Mouse (Mus musculus): ENCODE results near the gene Mroh2a. TPM values are rescaled to one million over a fixed set of nuclear protein-coding genes. Genes with fewer than 3 reads are reported as not detected.

The Mroh2a gene
- total and polyA plus RNA-seq, 3 experiments, result 0.06 to 0.13 TPM; not detected in 1

- no peaks in the 10 kb centered on the region for H3K27me3 ChIP-seq (ENCODE audit: control insufficient read depth, insufficient read depth, low read length)
- H3K4me3 ChIP-seq, result no peak overlapping the region
- peak in 1 of 2 experiments; percentile 24 for DNase-seq
- H3K79me2 ChIP-seq (replicated peaks; ENCODE audit: control insufficient read depth, insufficient read depth, low read length), result peaks cover 2% of the 10 kb centered on the region; the same call in 1 of the 2 replicates
- no peak for TF ChIP-seq CTCF (IDR thresholded peaks at IDR 0.05)
- TF ChIP-seq POLR2A (IDR thresholded peaks at IDR 0.05; ENCODE audit: insufficient read depth, low read depth, low read length), result no peak
- TF ChIP-seq EP300 (IDR thresholded peaks at IDR 0.05; ENCODE audit: insufficient read depth, low read depth, low read length), result no peak
- H3K4me1 ChIP-seq (ENCODE audit: control insufficient read depth, insufficient read depth, low read length), result peaks cover 7% of the 10 kb centered on the region
- no peak overlapping the region for H3K9ac ChIP-seq (ENCODE audit: low read depth, low read length)
- H3K27ac ChIP-seq, result no peak overlapping the region
- WGBS, result 63% methylated on average over 15 of the region's 15 CpGs
- intact Hi-C loops (cut with DNase I), result loop anchor here (10.0 kb wide), 1 partner anchor 275 kb away; the partner anchor contains the start of gene Usp40
- peaks cover 7% of the 10 kb centered on the region; the same call in 1 of the 2 replicates for H3K36me3 ChIP-seq (ENCODE audit: control insufficient read depth, insufficient read depth, low read length)
These were observed 53.4 kb downstream of the Mroh2a start for GRCm38 (mm10) chr1:88280006-88280690.

- no peaks in the 10 kb centered on the region for H3K27me3 ChIP-seq (ENCODE audit: control insufficient read depth, insufficient read depth, low read length)
- no peak overlapping the region for H3K4me3 ChIP-seq
- H3K27ac ChIP-seq, result no peak overlapping the region
- no peak for DNase-seq
- WGBS, result 51% methylated on average over 3 of the region's 3 CpGs
- H3K9ac ChIP-seq (ENCODE audit: low read depth, low read length), result no peak overlapping the region
- no peaks in the 10 kb centered on the region for H3K36me3 ChIP-seq (ENCODE audit: control insufficient read depth, insufficient read depth, low read length)
- TF ChIP-seq CTCF (IDR thresholded peaks at IDR 0.05) (no peak), EP300 (IDR thresholded peaks at IDR 0.05; ENCODE audit: insufficient read depth, low read depth, low read length) (no peak), POLR2A (IDR thresholded peaks at IDR 0.05; ENCODE audit: insufficient read depth, low read depth, low read length) (no peak)
- no peaks in the 10 kb centered on the region for H3K79me2 ChIP-seq (replicated peaks; ENCODE audit: control insufficient read depth, insufficient read depth, low read length)
- intact Hi-C loops (cut with DNase I), result loop anchor here (10.0 kb wide), 1 partner anchor 278 kb away; the partner anchor contains the start of gene Usp40
- no peaks in the 10 kb centered on the region for H3K4me1 ChIP-seq (ENCODE audit: control insufficient read depth, insufficient read depth, low read length)
These were observed 55.5 kb downstream of the Mroh2a start for GRCm38 (mm10) chr1:88282301-88282700.

- Histone ChIP-seq H3K9ac (ENCODE audit: low read depth, low read length) (no peak overlapping the region), H3K79me2 (replicated peaks; ENCODE audit: control insufficient read depth, insufficient read depth, low read length) (no peaks in the 10 kb centered on the region), H3K27ac (no peak overlapping the region), H3K4me1 (ENCODE audit: control insufficient read depth, insufficient read depth, low read length) (no peaks in the 10 kb centered on the region), H3K36me3 (ENCODE audit: control insufficient read depth, insufficient read depth, low read length) (no peaks in the 10 kb centered on the region), H3K4me3 (no peak overlapping the region), H3K27me3 (ENCODE audit: control insufficient read depth, insufficient read depth, low read length) (no peaks in the 10 kb centered on the region)
- intact Hi-C loops (cut with DNase I), result loop anchor here (10.0 kb wide), 1 partner anchor 279 kb away; the partner anchor contains the start of gene Usp40
- no peak for TF ChIP-seq POLR2A (IDR thresholded peaks at IDR 0.05; ENCODE audit: insufficient read depth, low read depth, low read length)
- no peak for TF ChIP-seq CTCF (IDR thresholded peaks at IDR 0.05)
- TF ChIP-seq EP300 (IDR thresholded peaks at IDR 0.05; ENCODE audit: insufficient read depth, low read depth, low read length), result no peak
- WGBS, result 70% methylated on average over 15 of the region's 15 CpGs
- no peak for DNase-seq
These were observed 56.8 kb downstream of the Mroh2a start for GRCm38 (mm10) chr1:88283376-88284227.

GRCm38 (mm10) chr1:88284228-88284945 lies 57.6 kb downstream of the Mroh2a start:
- H3K79me2 ChIP-seq (replicated peaks; ENCODE audit: control insufficient read depth, insufficient read depth, low read length), result no peaks in the 10 kb centered on the region
- no peaks in the 10 kb centered on the region for H3K27me3 ChIP-seq (ENCODE audit: control insufficient read depth, insufficient read depth, low read length)
- no peak for TF ChIP-seq POLR2A (IDR thresholded peaks at IDR 0.05; ENCODE audit: insufficient read depth, low read depth, low read length)
- no peak for TF ChIP-seq EP300 (IDR thresholded peaks at IDR 0.05; ENCODE audit: insufficient read depth, low read depth, low read length)
- TF ChIP-seq CTCF (IDR thresholded peaks at IDR 0.05), result no peak
- intact Hi-C loops (cut with DNase I), result loop anchor here (10.0 kb wide), 1 partner anchor 280 kb away; the partner anchor contains the start of gene Usp40
- H3K36me3 ChIP-seq (ENCODE audit: control insufficient read depth, insufficient read depth, low read length), result no peaks in the 10 kb centered on the region
- H3K9ac ChIP-seq (ENCODE audit: low read depth, low read length), result no peak overlapping the region
- no peaks in the 10 kb centered on the region for H3K4me1 ChIP-seq (ENCODE audit: control insufficient read depth, insufficient read depth, low read length)
- no peak overlapping the region for H3K27ac ChIP-seq
- 54% methylated on average over 10 of the region's 10 CpGs for WGBS
- H3K4me3 ChIP-seq, result no peak overlapping the region
- peak in 1 of 2 experiments; percentile 37 for DNase-seq

GRCm38 (mm10) chr1:88284946-88285320 lies 58.1 kb downstream of the Mroh2a start:
- peak in 1 of 2 experiments; percentile 39 for DNase-seq

More at GRCm38 (mm10) chr1:88284946-88285320, 58.1 kb downstream of the Mroh2a start:
- WGBS, result 54% methylated on average over 7 of the region's 7 CpGs
- no peaks in the 10 kb centered on the region for H3K4me1 ChIP-seq (ENCODE audit: control insufficient read depth, insufficient read depth, low read length)
- no peaks in the 10 kb centered on the region for H3K79me2 ChIP-seq (replicated peaks; ENCODE audit: control insufficient read depth, insufficient read depth, low read length)
- no peaks in the 10 kb centered on the region for H3K27me3 ChIP-seq (ENCODE audit: control insufficient read depth, insufficient read depth, low read length)
- intact Hi-C loops (cut with DNase I), result loop anchor here (10.0 kb wide), 1 partner anchor 280 kb away; the partner anchor contains the start of gene Usp40
- H3K27ac ChIP-seq, result no peak overlapping the region
- no peaks in the 10 kb centered on the region for H3K36me3 ChIP-seq (ENCODE audit: control insufficient read depth, insufficient read depth, low read length)
- no peak overlapping the region for H3K9ac ChIP-seq (ENCODE audit: low read depth, low read length)
- no peak for TF ChIP-seq EP300 (IDR thresholded peaks at IDR 0.05; ENCODE audit: insufficient read depth, low read depth, low read length)
- peak; percentile 67 for TF ChIP-seq CTCF (IDR thresholded peaks at IDR 0.05)
- TF ChIP-seq POLR2A (IDR thresholded peaks at IDR 0.05; ENCODE audit: insufficient read depth, low read depth, low read length), result no peak
- H3K4me3 ChIP-seq, result no peak overlapping the region

All from heart, adult 2 months (tissue).